Mouse (Mus musculus) heart, postnatal 0 days (tissue): ENCODE data around the gene Ttll10.

ENCODE experiments used
- CTCF ChIP-seq: IDR thresholded peaks from 2 replicates; pipeline ENCODE4 v1.5.1; 2016; ENCODE audit warnings: antibody characterized with exemption, control low read depth, low read depth
- EP300 ChIP-seq: IDR thresholded peaks from 2 replicates; pipeline ENCODE4 v1.6.1; 2016; ENCODE audit warnings: antibody characterized with exemption, low read depth

DNA sequence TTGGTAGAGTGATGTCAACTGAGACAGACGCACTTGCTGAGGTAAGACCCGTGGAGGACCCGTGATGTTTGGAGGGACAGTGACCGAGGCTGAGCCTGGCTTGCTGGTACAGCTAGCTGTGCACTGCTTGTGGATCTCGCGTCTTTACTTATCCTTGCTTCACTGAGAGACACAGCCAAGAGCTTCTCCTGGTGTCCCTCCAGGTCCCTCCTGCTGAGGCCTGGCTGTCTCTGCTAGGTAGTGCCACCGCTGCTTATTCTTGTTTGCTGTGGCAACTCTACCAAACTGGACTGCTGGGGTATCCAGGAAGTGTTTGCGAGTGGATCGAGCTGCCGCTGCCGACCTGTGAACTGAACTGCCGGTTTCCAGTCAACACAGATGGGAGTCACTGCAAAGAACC, 39.4 kb downstream of the Ttll10 start:
- TF ChIP-seq CTCF (no peak), EP300 (no peak)
